Mouse (Mus musculus): ENCODE data around the gene Rad9a.

DNA sequence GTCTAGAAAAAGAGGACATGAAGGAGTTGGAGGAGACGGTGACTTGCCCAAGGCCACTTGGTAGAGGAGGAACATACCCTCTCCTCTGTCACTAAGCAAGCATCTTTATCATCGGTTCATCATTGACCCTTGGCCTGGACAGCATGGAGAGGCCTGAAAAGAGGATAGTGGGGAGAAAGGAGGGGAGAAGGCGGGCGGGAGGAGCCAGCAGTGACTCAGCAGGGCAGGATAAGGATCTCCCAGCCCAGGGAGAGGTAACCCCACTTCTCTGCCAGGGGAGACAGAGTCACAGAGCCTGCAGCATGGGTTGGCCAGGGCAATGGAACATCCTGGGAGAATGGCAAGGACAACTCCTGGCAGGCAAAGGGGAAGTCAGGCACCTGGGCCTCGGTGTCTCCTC, 7.1 kb upstream of the Rad9a start:
- TF ChIP-seq ZC3H11A (IDR thresholded peaks at IDR 0.05; ENCODE audit: low read depth, low read length): no peak
- TF ChIP-seq MEF2A (IDR thresholded peaks at IDR 0.05; ENCODE audit: extremely low read depth, insufficient replicate concordance, low read depth, low read length, poor library complexity, severe bottlenecking): no peak
- TF ChIP-seq POLR2A (IDR thresholded peaks at IDR 0.05; ENCODE audit: control insufficient read depth in 1 of 2, insufficient read depth in 1 of 2, low read depth in 1 of 2, low read length in 2 of 2, poor library complexity in 1 of 2): no peak
- TF ChIP-seq EP300 (IDR thresholded peaks at IDR 0.05; ENCODE audit: low read depth in 1 of 2, low read length in 2 of 2): no peak
- no peak for TF ChIP-seq USF1 (IDR thresholded peaks at IDR 0.05; ENCODE audit: low read depth, low read length)
- TF ChIP-seq E2F4 (IDR thresholded peaks at IDR 0.05; ENCODE audit: borderline replicate concordance, low read depth, low read length): no peak
